Mouse (Mus musculus) kidney, postnatal 14 days (tissue): ENCODE results near the gene Tnnt2.

ENCODE experiments used
- DNase-seq: peaks from one replicate; pipeline ENCODE4 v3.0.0; 2022; ENCODE audit warnings: mixed read lengths

The Tnnt2 gene

GRCm38 (mm10) chr1:135835716-135836483, at the start of gene Tnnt2:
Tnnt2 (plus strand) TSS chr1:135836354.
- DNase-seq, result no peak

- peak; percentile 79 for DNase-seq
Measured at GRCm38 (mm10) chr1:135787799-135788198, 48.4 kb upstream of the Tnnt2 start.

- DNase-seq, result peak; percentile 50
Measured at GRCm38 (mm10) chr1:135788708-135789107, 47.4 kb upstream of the Tnnt2 start.

- DNase-seq, result peak; percentile 72
Measured at GRCm38 (mm10) chr1:135789815-135790214, 46.3 kb upstream of the Tnnt2 start.

GRCm38 (mm10) chr1:135792143-135792939, 43.8 kb upstream of the Tnnt2 start:
- no peak for DNase-seq

- no peak for DNase-seq
Measured at GRCm38 (mm10) chr1:135793370-135794215, 42.6 kb upstream of the Tnnt2 start.

GRCm38 (mm10) chr1:135794216-135795134, 41.7 kb upstream of the Tnnt2 start:
- no peak for DNase-seq

- DNase-seq, result no peak
Measured at GRCm38 (mm10) chr1:135798492-135798891, 37.7 kb upstream of the Tnnt2 start.

GRCm38 (mm10) chr1:135799109-135799627, 37.0 kb upstream of the Tnnt2 start:
- DNase-seq, result no peak

- DNase-seq, result no peak
Measured at GRCm38 (mm10) chr1:135800192-135800950, 35.8 kb upstream of the Tnnt2 start.

- no peak for DNase-seq
Measured at GRCm38 (mm10) chr1:135807546-135807945, 28.6 kb upstream of the Tnnt2 start.

GRCm38 (mm10) chr1:135810180-135810579, 26.0 kb upstream of the Tnnt2 start:
- DNase-seq, result peak; percentile 64

- peak; percentile 91 for DNase-seq
Measured at GRCm38 (mm10) chr1:135811016-135811646, 25.0 kb upstream of the Tnnt2 start.

- DNase-seq, result no peak
Measured at GRCm38 (mm10) chr1:135812205-135812604, 23.9 kb upstream of the Tnnt2 start.

- DNase-seq, result no peak
Measured at GRCm38 (mm10) chr1:135812618-135813017, 23.5 kb upstream of the Tnnt2 start.

GRCm38 (mm10) chr1:135813071-135813470, 23.1 kb upstream of the Tnnt2 start:
- DNase-seq, result no peak

- DNase-seq, result peak; percentile 83
Measured at GRCm38 (mm10) chr1:135813687-135814395, 22.3 kb upstream of the Tnnt2 start.

- DNase-seq, result no peak
Measured at GRCm38 (mm10) chr1:135814531-135814930, 21.6 kb upstream of the Tnnt2 start.

GRCm38 (mm10) chr1:135817595-135817994, 18.6 kb upstream of the Tnnt2 start:
- DNase-seq, result no peak
